Mouse (Mus musculus) CD8-positive naive resting alpha-beta T cell, adult 2 months (primary cell): ENCODE results near the gene Mtif3.
"Not testable (repeated sequence)": the region's sequence is repeated elsewhere in the genome, so short reads cannot be mapped to it uniquely, and the experiment has no call there.

Experiments
- DNase-seq, 2 experiments: peaks; one replicate each; pipeline ENCODE4 v3.0.0; 2022; ENCODE audit warnings: low read depth in 2 of 2, low spot score in 2 of 2

The Mtif3 gene

GRCm38 (mm10) chr5:146917357-146917756 lies 46.2 kb downstream of the Mtif3 start:
- DNase-seq = not testable (repeated sequence)

- DNase-seq = no peak
These were observed 46.8 kb downstream of the Mtif3 start for GRCm38 (mm10) chr5:146916806-146917205.

GRCm38 (mm10) chr5:146916273-146916672 lies 47.3 kb downstream of the Mtif3 start:
- no peak for DNase-seq

GRCm38 (mm10) chr5:146914088-146914766 lies 49.4 kb downstream of the Mtif3 start:
- DNase-seq = peak; percentile 15 to 38

GRCm38 (mm10) chr5:146913355-146913754 lies 50.2 kb downstream of the Mtif3 start:
- DNase-seq = no peak

GRCm38 (mm10) chr5:146912206-146912605 lies 51.4 kb downstream of the Mtif3 start:
- DNase-seq = no peak

GRCm38 (mm10) chr5:146908629-146909028 lies 55.0 kb downstream of the Mtif3 start:
- DNase-seq = no peak

- no peak for DNase-seq
These were observed 56.1 kb downstream of the Mtif3 start for GRCm38 (mm10) chr5:146907533-146907932.

- DNase-seq = peak; percentile 48 to 69
These were observed 58.0 kb downstream of the Mtif3 start for GRCm38 (mm10) chr5:146905486-146906172.

GRCm38 (mm10) chr5:146904404-146904803 lies 59.2 kb downstream of the Mtif3 start:
- DNase-seq = peak; percentile 57 to 75
